ENCODE assay signal across 8 mouse cellular contexts in the genomic region with DNA sequence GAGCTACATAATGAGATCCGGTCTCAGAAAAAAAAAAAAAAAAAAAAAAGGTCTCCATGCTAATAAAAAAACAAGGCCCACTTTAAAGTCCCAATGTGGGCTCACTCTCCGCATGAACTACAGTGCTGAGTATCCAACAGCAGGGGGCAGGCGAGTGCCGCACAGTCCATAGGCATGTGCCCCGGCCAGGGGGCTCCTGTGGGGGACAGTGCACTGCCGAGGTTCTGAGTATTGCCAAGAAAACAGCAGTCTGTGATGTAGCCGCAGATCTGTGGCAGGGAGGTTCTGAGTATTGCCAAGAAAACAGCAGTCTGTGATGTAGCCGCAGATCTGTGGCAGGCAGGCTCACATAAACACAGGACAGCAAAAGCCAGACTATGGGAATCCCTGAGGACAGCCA. TPM values are rescaled to one million over a fixed set of nuclear protein-coding genes. Genes with fewer than 3 reads are reported as not detected.
A peak's percentile ranks its signal among the peaks of the same experiment; 100 is the strongest.
DNase-seq lines count a peak whose midpoint lies in the region; ATAC-seq and TF ChIP-seq lines count a peak whose summit lies in the region.
"Had no signal": no experiment of that assay in that cellular context is flagged by ENCODE, and none has a peak within 500 bp of the region (broad histone marks: within the 10 kb centered on the region; RNA-seq: fewer than 3 reads in every experiment).

No protein-coding gene starts in this region.

- no peak for TF ChIP-seq EP300 in lung, postnatal 0 days (IDR thresholded peaks at IDR 0.05)

- H3K27ac ChIP-seq in embryonic facial prominence, embryonic 11.5 days (replicated peaks; ENCODE audit: low read depth, low read length) = no peak overlapping the region
- peak overlapping the region; percentile 76 for H3K27ac ChIP-seq in intestine, embryonic 14.5 days (ENCODE audit: low read depth)
- no peak overlapping the region for H3K27ac ChIP-seq in lung, postnatal 0 days (ENCODE audit: low read length)

- H3K4me3 ChIP-seq in embryonic facial prominence, embryonic 11.5 days (ENCODE audit: low read depth, low read length) = no peak overlapping the region
- H3K4me3 ChIP-seq in intestine, embryonic 14.5 days (ENCODE audit: low read depth, low read length) = no peak overlapping the region
- H3K4me3 ChIP-seq in lung, postnatal 0 days (ENCODE audit: low read depth, low read length) = no peak overlapping the region

- H3K4me1 ChIP-seq in embryonic facial prominence, embryonic 11.5 days (ENCODE audit: control insufficient read depth, insufficient read depth, low read length) = no peaks in the 10 kb centered on the region
- no peaks in the 10 kb centered on the region; the same call in 1 of the 2 replicates for H3K4me1 ChIP-seq in intestine, embryonic 14.5 days (replicated peaks; ENCODE audit: control insufficient read depth, insufficient read depth, low read length)
- no peaks in the 10 kb centered on the region for H3K4me1 ChIP-seq in lung, postnatal 0 days (ENCODE audit: insufficient read depth, low read depth, low read length)

- no peaks in the 10 kb centered on the region for H3K9me3 ChIP-seq in embryonic facial prominence, embryonic 11.5 days (replicated peaks; ENCODE audit: control insufficient read depth, low read length)
- H3K9me3 ChIP-seq in intestine, embryonic 14.5 days (ENCODE audit: control insufficient read depth, low read length) = no peaks in the 10 kb centered on the region
- H3K9me3 ChIP-seq in lung, postnatal 0 days (ENCODE audit: low read length) = no peaks in the 10 kb centered on the region

- WGBS in embryonic facial prominence, embryonic 11.5 days = 22% methylated on average over 8 of the region's 8 CpGs
- 12% methylated on average over 8 of the region's 8 CpGs for WGBS in intestine, embryonic 14.5 days
- WGBS in lung, postnatal 0 days = 15% methylated on average over 8 of the region's 8 CpGs

- TF ChIP-seq CTCF in lung, postnatal 0 days (IDR thresholded peaks at IDR 0.05) = peak; percentile 93

- no peaks in the 10 kb centered on the region for H3K27me3 ChIP-seq in embryonic facial prominence, embryonic 11.5 days (ENCODE audit: control insufficient read depth, insufficient read depth, low read length)
- no peaks in the 10 kb centered on the region for H3K27me3 ChIP-seq in intestine, embryonic 14.5 days (replicated peaks; ENCODE audit: control insufficient read depth, insufficient read depth, low read length)
- H3K27me3 ChIP-seq in lung, postnatal 0 days (replicated peaks; ENCODE audit: insufficient read depth, low read length) = no peaks in the 10 kb centered on the region

- H3K9ac ChIP-seq in embryonic facial prominence, embryonic 11.5 days (replicated peaks; ENCODE audit: low read length) = no peak overlapping the region
- no peak overlapping the region for H3K9ac ChIP-seq in intestine, embryonic 14.5 days (ENCODE audit: low read length)
- H3K9ac ChIP-seq in lung, postnatal 0 days (replicated peaks; ENCODE audit: low read depth) = no peak overlapping the region

- H3K4me2 ChIP-seq in embryonic facial prominence, embryonic 11.5 days (ENCODE audit: low read depth, low read length) = no peak overlapping the region
- H3K4me2 ChIP-seq in intestine, embryonic 14.5 days (ENCODE audit: low read length) = no peak overlapping the region
- no peak overlapping the region for H3K4me2 ChIP-seq in lung, postnatal 0 days (replicated peaks; ENCODE audit: low read depth, low read length)

- H3K36me3 ChIP-seq in embryonic facial prominence, embryonic 11.5 days (replicated peaks; ENCODE audit: control insufficient read depth, insufficient read depth, low read depth, low read length) = no peaks in the 10 kb centered on the region; the same call in none of the 2 replicates
- peaks cover 13% of the 10 kb centered on the region; the same call in 1 of the 2 replicates for H3K36me3 ChIP-seq in intestine, embryonic 14.5 days (ENCODE audit: control insufficient read depth, insufficient read depth, low read length)
- no peaks in the 10 kb centered on the region for H3K36me3 ChIP-seq in lung, postnatal 0 days (ENCODE audit: insufficient read depth, low read length)

- no peak for ATAC-seq in embryonic facial prominence, embryonic 11.5 days (replicated peaks; ENCODE audit: insufficient number of reproducible peaks, low FRiP score, low TSS enrichment, low read depth)
- ATAC-seq in intestine, embryonic 14.5 days (replicated peaks; ENCODE audit: low FRiP score, low TSS enrichment, low read depth) = peak; percentile 85
- ATAC-seq in lung, postnatal 0 days = peak; percentile 89

- DNase-seq in right cerebral cortex, postnatal 14 days = peak; percentile 73
- DNase-seq in right cerebral cortex, postnatal 36 days (ENCODE audit: low spot score in 2 of 2) = no peak
- peak; percentile 26 for DNase-seq in adipocyte (ENCODE audit: low spot score)
- DNase-seq in embryonic facial prominence, embryonic 11.5 days (ENCODE audit: low spot score) = peak; percentile 80
- DNase-seq in intestine, embryonic 14.5 days (ENCODE audit: low spot score) = peak; percentile 91
- DNase-seq in lung, postnatal 0 days (ENCODE audit: low spot score) = peak; percentile 83
- peak; percentile 63 for DNase-seq in ovary, postnatal 36 days (ENCODE audit: low spot score)

RNA-seq across cellular contexts. Expression of gene Crocc, which starts 15.5 kb away (rescaled TPM):
- 6.8 and 7.5 TPM in 2 replicates for polyA plus RNA-seq in embryonic facial prominence, embryonic 11.5 days (2014; fragmentation: Nextera tagmentation; extraction: Ambion mirVana)
- polyA plus RNA-seq in intestine, embryonic 14.5 days (2014; fragmentation: Nextera tagmentation; extraction: Ambion mirVana) = 6.6 TPM in 2 replicates
- 2.3 and 2.9 TPM in 2 replicates for polyA plus RNA-seq in lung, postnatal 0 days (2015; fragmentation: Nextera tagmentation; extraction: Ambion mirVana)

RNA-seq across cellular contexts. Expression of gene Necap2, which starts 33.3 kb away (rescaled TPM):
- 57.0 and 64.9 TPM in 2 replicates for polyA plus RNA-seq in embryonic facial prominence, embryonic 11.5 days (2014; fragmentation: Nextera tagmentation; extraction: Ambion mirVana)
- 59.7 and 60.0 TPM in 2 replicates for polyA plus RNA-seq in intestine, embryonic 14.5 days (2014; fragmentation: Nextera tagmentation; extraction: Ambion mirVana)
- 102 and 110 TPM in 2 replicates for polyA plus RNA-seq in lung, postnatal 0 days (2015; fragmentation: Nextera tagmentation; extraction: Ambion mirVana)

RNA-seq across cellular contexts. Expression of gene Mfap2, which starts 34.6 kb away (rescaled TPM):
- polyA plus RNA-seq in embryonic facial prominence, embryonic 11.5 days (2014; fragmentation: Nextera tagmentation; extraction: Ambion mirVana) = 409 and 469 TPM in 2 replicates
- polyA plus RNA-seq in intestine, embryonic 14.5 days (2014; fragmentation: Nextera tagmentation; extraction: Ambion mirVana) = 489 and 509 TPM in 2 replicates
- polyA plus RNA-seq in lung, postnatal 0 days (2015; fragmentation: Nextera tagmentation; extraction: Ambion mirVana) = 398 and 422 TPM in 2 replicates

RNA-seq across cellular contexts. Expression of gene Spata21, which starts 43.3 kb away (rescaled TPM):
- polyA plus RNA-seq in embryonic facial prominence, embryonic 11.5 days (2014; fragmentation: Nextera tagmentation; extraction: Ambion mirVana) = not detected in 2 replicates
- polyA plus RNA-seq in intestine, embryonic 14.5 days (2014; fragmentation: Nextera tagmentation; extraction: Ambion mirVana) = 0.20 and 0.31 TPM in 2 replicates
- 0.13 and 0.27 TPM in 2 replicates for polyA plus RNA-seq in lung, postnatal 0 days (2015; fragmentation: Nextera tagmentation; extraction: Ambion mirVana)
- polyA plus RNA-seq: large intestine, adult 2 months had no signal

RNA-seq across cellular contexts. Expression of gene Atp13a2, which starts 58.1 kb away (rescaled TPM):
- polyA plus RNA-seq in embryonic facial prominence, embryonic 11.5 days (2014; fragmentation: Nextera tagmentation; extraction: Ambion mirVana) = 19.8 and 26.1 TPM in 2 replicates
- 33.3 and 40.0 TPM in 2 replicates for polyA plus RNA-seq in intestine, embryonic 14.5 days (2014; fragmentation: Nextera tagmentation; extraction: Ambion mirVana)
- polyA plus RNA-seq in lung, postnatal 0 days (2015; fragmentation: Nextera tagmentation; extraction: Ambion mirVana) = 34.2 and 34.4 TPM in 2 replicates

Comparison
In these comparisons a context has a peak if more than half of its experiments do, and no peak if none do; other contexts are left out.
1. DNase-seq: peak in right cerebral cortex, postnatal 14 days (single experiment), adipocyte (single experiment), embryonic facial prominence, embryonic 11.5 days (single experiment), intestine, embryonic 14.5 days (single experiment), lung, postnatal 0 days (single experiment) and ovary, postnatal 36 days (single experiment); none in right cerebral cortex, postnatal 36 days (0 of 2).